Mouse (Mus musculus) lung, embryonic 15.5 days (tissue): ENCODE data around the gene Eef1a2. TPM values are rescaled to one million over a fixed set of nuclear protein-coding genes. Genes with fewer than 3 reads are reported as not detected.
A peak's percentile ranks its signal among the peaks of the same experiment; 100 is the strongest.

ENCODE experiments used
- ATAC-seq: fragments of 200-750 bp; cut with Nextera tagmentation; 2 replicates; pipeline ENCODE4 v1.8.0; 2017; ENCODE audit warnings: moderate number of reproducible peaks, borderline replicate concordance; ENCODE audit not compliant: low FRiP score, low TSS enrichment; ENCODE audit errors: extremely low read depth
- H3K27ac ChIP-seq: fragments of 300-500 bp; sonication (generic); 2 replicates; pipeline ENCODE4 v1.5.1; 2015; ENCODE audit warnings: moderate library complexity, mild to moderate bottlenecking, inconsistent platforms
- H3K27me3 ChIP-seq: fragments of 300-500 bp; sonication (generic); 2 replicates; pipeline ENCODE4 v1.6.1; 2015; ENCODE audit warnings: inconsistent platforms
- H3K36me3 ChIP-seq: fragments of 300-500 bp; sonication (generic); 2 replicates; pipeline ENCODE4 v1.6.1; 2015; ENCODE audit warnings: inconsistent platforms
- H3K4me1 ChIP-seq: fragments of 300-500 bp; sonication (generic); 2 replicates; pipeline ENCODE4 v1.6.1; 2015; ENCODE audit warnings: inconsistent platforms
- H3K4me2 ChIP-seq: fragments of 300-500 bp; sonication (generic); 2 replicates; pipeline ENCODE4 v1.6.1; 2015; ENCODE audit warnings: inconsistent platforms, mild to moderate bottlenecking, moderate library complexity
- H3K4me3 ChIP-seq: fragments of 300-500 bp; sonication (generic); 2 replicates; pipeline ENCODE4 v1.5.1; 2015; ENCODE audit warnings: mild to moderate bottlenecking, inconsistent platforms
- H3K9ac ChIP-seq: fragments of 300-500 bp; sonication (generic); 2 replicates; pipeline ENCODE4 v1.6.1; 2015; ENCODE audit warnings: inconsistent platforms
- H3K9me3 ChIP-seq: fragments of 300-500 bp; sonication (generic); 2 replicates; pipeline ENCODE4 v1.6.1; 2016; ENCODE audit warnings: inconsistent platforms
- WGBS: fragments of 180-500 bp; shearing (Covaris S2); methylation state at CpG from one replicate; pipeline ENCODE4 v1.1.7; 2015; 5-methylcytosine and 5-hydroxymethylcytosine counted together
- polyA plus RNA-seq: library from polyadenylated mRNA; unstranded; fragments of >200 nt; fragmentation: Nextera tagmentation; extraction: Ambion mirVana; gene quantifications from 2 replicates; pipeline ENCODE4 v1.2.1, GENCODE M21; 2015

Gene Eef1a2
- polyA plus RNA-seq, 1 experiment from 2014 or later, result 0.54 TPM

DNA sequence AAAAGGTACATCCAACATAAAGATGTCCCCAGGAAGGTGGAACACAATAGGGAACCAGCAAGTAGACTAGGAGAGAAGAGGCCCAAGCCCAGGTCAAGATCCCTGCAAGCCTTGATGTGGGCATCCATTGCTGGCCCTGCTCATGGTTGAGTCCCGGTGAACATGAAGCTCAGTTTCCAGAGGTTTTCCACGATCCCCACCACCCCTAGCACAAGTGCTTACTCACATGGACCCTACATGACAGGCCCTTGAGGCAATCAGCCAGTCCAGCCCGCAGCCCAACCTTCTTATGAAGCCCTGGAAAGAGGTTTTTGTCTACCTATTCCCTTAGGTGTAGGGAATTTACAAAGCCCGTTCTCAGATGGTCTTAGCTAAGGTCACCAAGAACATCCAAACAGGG is 366 bp upstream of the Eef1a2 start:
- ATAC-seq, result no peak
- 75% methylated on average over 4 of the region's 4 CpGs for WGBS
- H3K4me1 ChIP-seq, result no peaks in the 10 kb centered on the region

DNA sequence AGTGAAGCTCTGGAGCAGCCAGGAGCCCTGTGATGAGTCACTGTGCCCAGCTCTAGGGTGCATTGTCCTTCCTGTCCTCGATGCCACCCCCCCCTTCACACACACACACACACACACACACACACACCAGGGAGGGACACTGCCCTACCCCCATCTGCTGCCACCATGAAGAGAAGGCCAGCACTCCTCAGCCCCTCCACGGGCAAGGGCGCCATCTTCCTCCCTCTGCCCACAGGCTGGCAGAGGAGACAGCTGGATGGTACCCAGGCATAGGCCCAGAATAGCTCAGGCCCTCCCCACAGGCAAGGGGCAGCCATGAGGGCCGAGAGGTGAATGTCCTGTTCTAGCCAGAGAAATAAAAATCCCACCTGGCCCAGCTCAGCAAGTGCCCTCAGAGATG is 1.0 kb downstream of the Eef1a2 start:
- 0 out of 2 replicates have a peak, but pooled peaks have one; percentile 44 for ATAC-seq
- Histone ChIP-seq H3K27ac (no peak overlapping the region), H3K36me3 (no peaks in the 10 kb centered on the region), H3K4me2 (no peak overlapping the region), H3K4me3 (no peak overlapping the region), H3K9me3 (no peaks in the 10 kb centered on the region), H3K9ac (no peak overlapping the region), H3K27me3 (peaks cover 50% of the 10 kb centered on the region), H3K4me1 (no peaks in the 10 kb centered on the region)
- 57% methylated on average over 4 of the region's 4 CpGs for WGBS

More for the DNA sequence above, 366 bp upstream of the Eef1a2 start:
- no peak overlapping the region for H3K4me3 ChIP-seq
- H3K36me3 ChIP-seq, result no peaks in the 10 kb centered on the region
- no peak overlapping the region for H3K9ac ChIP-seq
- H3K27me3 ChIP-seq, result peaks cover 50% of the 10 kb centered on the region
- no peak overlapping the region for H3K4me2 ChIP-seq
- no peaks in the 10 kb centered on the region for H3K9me3 ChIP-seq
- H3K27ac ChIP-seq, result no peak overlapping the region

DNA sequence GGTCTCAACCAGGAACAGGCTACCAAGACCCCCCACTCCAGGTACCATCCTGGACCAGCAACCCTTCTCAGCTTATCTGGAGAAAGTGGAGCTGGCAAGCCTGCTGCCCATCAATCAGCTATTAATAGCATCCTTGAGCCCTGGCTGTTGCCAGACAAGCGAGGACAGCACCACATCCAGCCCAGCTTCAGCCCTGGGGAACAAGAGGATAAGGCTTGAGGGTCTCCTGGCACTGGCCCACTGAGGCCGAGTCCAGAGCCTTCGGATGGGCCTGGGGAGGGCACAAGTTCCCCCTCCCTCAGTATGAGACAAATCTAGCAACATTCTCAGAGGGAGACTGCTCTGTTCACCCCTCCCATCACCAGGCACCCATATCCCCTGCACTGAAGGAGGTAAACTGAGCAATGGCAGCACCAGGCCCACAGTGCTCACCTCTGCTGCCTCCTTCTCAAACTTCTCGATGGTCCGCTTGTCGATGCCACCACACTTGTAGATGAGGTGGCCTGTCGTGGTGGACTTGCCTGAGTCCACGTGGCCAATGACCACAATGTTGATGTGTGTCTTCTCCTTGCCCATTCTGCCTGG is 1.9 kb downstream of the Eef1a2 start:
- H3K9me3 ChIP-seq, result no peaks in the 10 kb centered on the region
- H3K27me3 ChIP-seq, result peaks cover 57% of the 10 kb centered on the region
- no peak overlapping the region for H3K4me3 ChIP-seq
- no peak overlapping the region for H3K9ac ChIP-seq
- no peak overlapping the region for H3K4me2 ChIP-seq
- H3K4me1 ChIP-seq, result no peaks in the 10 kb centered on the region
- H3K36me3 ChIP-seq, result no peaks in the 10 kb centered on the region
- WGBS, result 71% methylated on average over 8 of the region's 8 CpGs
- H3K27ac ChIP-seq, result no peak overlapping the region
- no peak for ATAC-seq

DNA sequence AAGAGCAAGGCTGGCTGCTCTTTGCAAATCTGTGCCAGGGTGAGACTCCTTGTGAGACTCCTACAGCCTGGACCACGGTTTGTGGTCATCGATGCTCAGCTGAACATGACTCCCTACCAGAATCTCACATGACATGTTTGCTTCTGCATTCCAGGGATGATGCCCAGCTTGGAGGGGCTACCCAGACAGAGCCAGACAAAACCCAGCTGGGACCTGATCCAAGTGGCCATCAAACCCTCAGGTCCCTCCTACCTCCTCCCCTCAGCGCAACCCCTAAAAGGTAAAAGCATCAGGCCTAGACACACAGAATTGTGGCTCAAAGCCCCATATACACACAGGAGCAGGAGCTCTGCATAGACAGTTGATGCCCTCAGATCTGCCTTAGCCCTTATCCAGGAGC is 2.5 kb downstream of the Eef1a2 start:
- H3K4me2 ChIP-seq, result no peak overlapping the region
- no peak overlapping the region for H3K9ac ChIP-seq
- no peak for ATAC-seq
- 87% methylated on average over 3 of the region's 3 CpGs for WGBS
- no peak overlapping the region for H3K27ac ChIP-seq
- no peaks in the 10 kb centered on the region for H3K36me3 ChIP-seq
- H3K27me3 ChIP-seq, result peaks cover 62% of the 10 kb centered on the region
- no peak overlapping the region for H3K4me3 ChIP-seq
- no peaks in the 10 kb centered on the region for H3K9me3 ChIP-seq
- no peaks in the 10 kb centered on the region for H3K4me1 ChIP-seq

DNA sequence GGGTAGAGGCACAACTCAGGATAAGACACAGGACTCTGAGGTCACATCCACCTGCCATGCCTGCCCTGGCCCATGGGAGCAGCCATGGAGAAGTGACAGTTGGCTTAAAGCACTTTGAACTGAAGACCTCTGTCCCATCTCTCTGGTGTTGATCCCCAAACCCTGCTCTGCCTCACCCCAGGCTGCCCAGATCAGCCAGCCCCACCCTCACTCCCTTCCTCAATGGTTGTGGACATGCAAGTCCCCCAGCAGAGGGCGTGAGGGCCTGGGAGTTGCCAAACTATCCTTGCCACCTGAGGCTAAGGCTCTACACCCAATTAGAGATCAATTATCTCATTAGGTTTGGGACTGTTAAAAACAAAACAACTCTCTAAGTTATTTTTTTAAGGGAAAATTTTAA is 3.0 kb downstream of the Eef1a2 start:
- ATAC-seq, result no peak

DNA sequence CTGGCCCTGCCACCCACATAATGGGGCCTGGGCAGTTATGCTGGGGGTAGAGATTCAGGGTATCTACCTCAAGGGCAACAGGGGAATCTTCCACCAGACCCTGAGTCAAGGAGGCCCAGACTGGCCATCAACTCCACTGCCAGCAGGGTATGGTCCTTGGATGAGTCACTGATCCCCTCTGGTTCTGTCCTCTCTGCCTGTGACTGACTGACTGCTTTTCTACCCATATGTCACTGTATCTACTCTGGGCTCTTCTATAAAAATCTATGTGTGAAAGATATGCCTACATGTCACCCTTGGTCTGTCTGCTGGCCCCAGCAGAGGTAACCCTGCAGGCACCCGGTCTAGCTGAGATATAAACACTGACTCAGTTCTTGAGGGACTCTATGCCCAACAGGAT is 3.7 kb downstream of the Eef1a2 start:
- 76% methylated on average over 1 of the region's 1 CpGs for WGBS
- Histone ChIP-seq H3K27me3 (peaks cover 64% of the 10 kb centered on the region), H3K36me3 (no peaks in the 10 kb centered on the region), H3K4me3 (no peak overlapping the region), H3K9me3 (no peaks in the 10 kb centered on the region), H3K4me1 (peaks cover 5% of the 10 kb centered on the region), H3K4me2 (no peak overlapping the region), H3K9ac (no peak overlapping the region), H3K27ac (no peak overlapping the region)
- ATAC-seq, result no peak

More for the DNA sequence above, 3.0 kb downstream of the Eef1a2 start:
- Histone ChIP-seq H3K9ac (no peak overlapping the region), H3K27ac (no peak overlapping the region), H3K4me1 (no peaks in the 10 kb centered on the region), H3K27me3 (peaks cover 64% of the 10 kb centered on the region), H3K36me3 (no peaks in the 10 kb centered on the region), H3K9me3 (no peaks in the 10 kb centered on the region), H3K4me2 (no peak overlapping the region), H3K4me3 (no peak overlapping the region)
- 4% methylated on average over 1 of the region's 1 CpGs for WGBS

DNA sequence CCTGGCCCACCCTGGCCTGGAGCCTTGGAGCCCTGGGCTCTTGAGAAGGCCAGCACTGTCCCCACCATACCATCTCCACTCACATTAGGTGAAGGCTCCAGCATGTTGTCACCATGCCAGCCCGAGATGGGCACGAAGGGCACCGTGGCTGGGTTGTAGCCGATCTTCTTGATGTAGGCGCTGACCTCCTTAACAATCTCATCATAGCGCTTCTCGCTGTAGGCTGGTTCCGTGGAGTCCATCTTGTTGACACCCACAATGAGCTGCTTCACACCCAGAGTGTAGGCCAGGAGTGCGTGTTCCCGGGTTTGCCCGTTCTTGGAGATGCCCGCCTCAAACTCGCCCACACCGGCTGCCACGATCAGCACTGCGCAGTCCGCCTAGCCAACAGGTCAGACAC is 4.1 kb downstream of the Eef1a2 start:
- WGBS, result 90% methylated on average over 17 of the region's 17 CpGs
- no peak for ATAC-seq
- no peaks in the 10 kb centered on the region for H3K9me3 ChIP-seq
- H3K4me3 ChIP-seq, result no peak overlapping the region
- peaks cover 63% of the 10 kb centered on the region for H3K27me3 ChIP-seq
- no peak overlapping the region for H3K9ac ChIP-seq
- no peak overlapping the region for H3K4me2 ChIP-seq
- H3K27ac ChIP-seq, result no peak overlapping the region
- H3K36me3 ChIP-seq, result no peaks in the 10 kb centered on the region
- H3K4me1 ChIP-seq, result peaks cover 9% of the 10 kb centered on the region

DNA sequence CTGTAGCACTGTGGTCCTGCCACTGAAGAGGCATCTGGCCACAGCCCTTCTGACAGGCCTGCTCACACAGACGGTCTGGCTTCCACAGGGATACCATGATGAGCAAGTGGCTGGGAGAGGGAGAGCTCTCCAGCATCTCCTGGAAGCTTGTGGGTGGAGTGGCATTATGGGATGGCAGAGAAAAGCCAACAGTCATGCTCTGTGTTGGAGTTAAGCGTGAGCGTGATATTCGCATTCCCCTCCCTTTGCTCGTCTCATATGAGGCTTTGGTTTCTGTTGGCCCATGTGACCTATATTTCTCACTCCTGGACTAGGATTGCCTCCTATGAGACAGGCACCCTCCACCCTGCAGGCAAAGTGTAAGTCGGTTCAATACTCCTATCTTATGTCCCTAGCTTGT is 6.5 kb downstream of the Eef1a2 start:
- no peaks in the 10 kb centered on the region for H3K9me3 ChIP-seq
- no peak overlapping the region for H3K9ac ChIP-seq
- ATAC-seq, result no peak
- 61% methylated on average over 6 of the region's 6 CpGs for WGBS
- H3K4me3 ChIP-seq, result no peak overlapping the region
- no peak overlapping the region for H3K27ac ChIP-seq
- peaks cover 10% of the 10 kb centered on the region for H3K4me1 ChIP-seq
- H3K27me3 ChIP-seq, result peaks cover 53% of the 10 kb centered on the region
- H3K36me3 ChIP-seq, result no peaks in the 10 kb centered on the region
- no peak overlapping the region for H3K4me2 ChIP-seq

DNA sequence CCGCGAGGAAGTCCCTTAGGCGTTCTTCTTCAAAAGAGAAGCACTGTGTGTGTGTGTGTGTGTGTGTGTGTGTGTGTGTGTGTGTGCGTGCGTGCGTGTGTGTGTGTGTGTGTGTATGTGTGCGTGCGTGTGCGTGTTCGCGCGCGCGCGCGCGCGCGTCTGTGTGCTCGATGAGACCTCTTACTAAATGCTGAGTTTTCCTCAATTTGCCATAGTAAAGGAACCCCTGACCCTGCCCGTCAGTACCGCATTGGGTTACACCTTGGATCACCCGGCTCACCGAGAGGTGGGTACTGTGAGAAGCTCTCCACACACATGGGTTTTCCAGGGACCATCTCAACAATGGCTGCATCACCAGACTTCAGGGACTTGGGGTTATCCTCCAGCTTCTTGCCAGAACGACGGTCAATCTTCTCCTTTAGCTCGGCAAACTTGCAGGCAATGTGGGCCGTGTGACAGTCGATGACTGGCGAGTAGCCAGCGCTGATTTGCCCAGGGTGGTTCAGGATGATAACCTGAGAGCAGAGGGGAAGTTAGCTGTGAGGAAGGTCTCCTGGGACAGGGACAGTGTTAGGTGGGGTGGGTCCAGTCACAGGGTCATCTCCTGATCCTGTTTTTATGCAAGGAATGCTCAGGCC is 8.4 kb downstream of the Eef1a2 start:
- 14% methylated on average over 31 of the region's 31 CpGs for WGBS
- ATAC-seq, result no peak
- Histone ChIP-seq H3K27me3 (peaks cover 41% of the 10 kb centered on the region), H3K9me3 (no peaks in the 10 kb centered on the region), H3K4me3 (peak overlapping the region; percentile 38), H3K9ac (no peak overlapping the region), H3K36me3 (no peaks in the 10 kb centered on the region), H3K4me1 (peaks cover 10% of the 10 kb centered on the region), H3K4me2 (peak overlapping the region; percentile 91), H3K27ac (no peak overlapping the region)

DNA sequence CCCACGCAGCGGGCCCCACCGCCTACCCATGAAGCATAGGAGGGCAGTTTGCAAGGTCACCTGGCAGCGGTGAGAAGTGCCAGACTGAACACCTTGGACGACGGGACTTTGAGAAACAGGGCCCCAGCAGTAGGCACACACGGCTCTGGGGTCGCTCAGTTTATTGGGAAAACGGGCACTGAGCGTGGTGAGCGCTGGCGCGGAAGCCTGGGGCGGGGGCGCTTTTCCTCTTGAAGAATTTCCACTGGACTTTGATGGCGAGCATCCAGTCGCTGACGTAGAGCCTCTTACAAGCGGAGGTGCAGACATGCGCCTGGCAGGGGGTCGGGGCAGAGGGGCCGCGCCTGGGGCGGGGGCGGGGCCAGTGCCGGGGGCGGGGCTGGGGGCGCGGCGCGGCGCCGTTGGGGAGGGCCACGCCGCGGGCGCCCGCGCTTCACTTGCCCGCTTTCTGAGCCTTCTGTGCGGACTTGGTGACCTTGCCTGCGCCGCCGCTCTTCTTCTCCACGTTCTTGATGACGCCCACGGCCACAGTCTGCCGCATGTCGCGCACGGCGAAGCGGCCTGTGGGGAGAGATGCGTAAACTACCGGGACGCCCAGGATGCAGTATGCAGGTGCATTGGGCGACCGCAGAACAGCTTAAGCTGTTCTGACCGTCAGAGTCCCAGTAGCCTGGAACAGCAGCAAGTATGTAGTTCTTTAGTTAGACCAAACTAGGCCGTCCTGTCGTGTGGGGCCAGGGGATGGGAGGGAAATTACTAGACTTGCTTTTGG is 9.1 kb downstream of the Eef1a2 start:
- ATAC-seq, result peak; percentile 60; the same call in 1 of the 2 replicates
- peak overlapping the region; percentile 91 for H3K4me2 ChIP-seq
- WGBS, result under 1% methylated on average over 47 of the region's 61 CpGs
- H3K4me1 ChIP-seq, result peaks cover 10% of the 10 kb centered on the region
- 0 out of 2 replicates have a peak overlapping the region, but pooled peaks have one; percentile 9 for H3K9ac ChIP-seq
- no peaks in the 10 kb centered on the region for H3K36me3 ChIP-seq
- no peaks in the 10 kb centered on the region for H3K9me3 ChIP-seq
- peaks cover 41% of the 10 kb centered on the region for H3K27me3 ChIP-seq
- no peak overlapping the region for H3K27ac ChIP-seq
- peak overlapping the region; percentile 38 for H3K4me3 ChIP-seq

DNA sequence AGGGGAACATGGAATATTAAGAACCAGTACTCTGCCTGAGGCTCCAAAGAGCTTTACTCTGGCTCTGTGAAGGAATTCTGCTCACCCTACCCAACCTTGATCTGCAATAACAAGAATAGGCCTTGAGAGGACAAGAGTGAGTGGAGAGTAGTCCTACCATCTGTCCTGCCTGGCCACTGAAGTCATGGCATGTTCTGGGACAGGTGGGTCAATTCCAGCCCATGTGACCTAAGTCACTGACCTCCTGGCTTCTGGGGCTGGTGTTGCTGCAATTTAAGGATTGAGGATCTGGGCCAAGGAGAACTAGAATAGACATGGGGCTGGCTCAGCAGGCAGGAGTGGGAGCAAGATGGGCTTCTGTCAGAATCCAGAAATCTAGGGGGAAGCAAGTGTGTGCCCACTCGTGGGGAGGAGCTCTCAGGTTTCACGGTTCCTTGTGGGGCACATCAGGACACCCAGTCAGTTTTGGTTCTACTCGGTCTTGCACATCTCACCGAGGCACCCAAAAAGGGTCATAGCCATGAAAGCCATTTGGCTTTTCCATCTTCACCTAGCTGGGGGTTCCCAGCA is 9.8 kb downstream of the Eef1a2 start:
- Histone ChIP-seq H3K4me2 (peak overlapping the region; percentile 91), H3K27ac (no peak overlapping the region), H3K4me1 (peaks cover 10% of the 10 kb centered on the region), H3K27me3 (peaks cover 41% of the 10 kb centered on the region), H3K4me3 (peak overlapping the region; percentile 38; the same call in 1 of the 2 replicates), H3K9ac (no peak overlapping the region), H3K36me3 (no peaks in the 10 kb centered on the region), H3K9me3 (no peaks in the 10 kb centered on the region)
- no peak for ATAC-seq
- WGBS, result 41% methylated on average over 4 of the region's 4 CpGs

DNA sequence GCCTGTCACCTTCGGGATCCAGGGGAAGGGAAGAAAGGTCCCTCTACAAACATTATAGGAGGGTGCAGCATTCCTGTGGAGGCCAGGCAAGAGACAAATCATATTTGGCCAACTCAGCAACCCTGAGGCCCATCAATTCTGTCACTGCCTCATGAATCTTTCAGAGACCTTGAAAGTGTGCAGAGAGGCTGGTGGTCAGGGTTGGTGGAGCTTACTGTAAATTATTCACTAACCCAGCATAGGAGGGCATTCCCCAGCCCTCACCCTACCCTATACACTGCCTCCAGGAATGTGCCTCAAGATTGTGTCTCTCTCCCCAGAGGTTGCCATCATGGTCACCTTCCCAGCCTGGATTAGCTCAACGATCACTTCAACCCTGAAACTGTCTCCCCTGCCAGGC is 12.1 kb downstream of the Eef1a2 start:
- H3K4me1 ChIP-seq, result peaks cover 10% of the 10 kb centered on the region
- ATAC-seq, result no peak
- 72% methylated on average over 2 of the region's 2 CpGs for WGBS
- H3K4me3 ChIP-seq, result no peak overlapping the region
- no peak overlapping the region for H3K27ac ChIP-seq
- no peaks in the 10 kb centered on the region for H3K36me3 ChIP-seq
- no peak overlapping the region for H3K9ac ChIP-seq
- H3K27me3 ChIP-seq, result peaks cover 32% of the 10 kb centered on the region
- H3K9me3 ChIP-seq, result no peaks in the 10 kb centered on the region
- H3K4me2 ChIP-seq, result no peak overlapping the region
